Mouse (Mus musculus) myocyte (in vitro differentiated cells): Measurements from ENCODE around the gene Naga.

ENCODE experiments used
- POLR2A ChIP-seq: IDR thresholded peaks from one replicate; pipeline ENCODE4 v1.6.1; 2011; ENCODE audit warnings: low read depth, mild to moderate bottlenecking, control low read depth, moderate library complexity; ENCODE audit not compliant: insufficient read length
- TCF12 ChIP-seq: IDR thresholded peaks from one replicate; pipeline ENCODE4 v1.6.1; 2011; ENCODE audit warnings: mild to moderate bottlenecking, control low read depth; ENCODE audit not compliant: poor library complexity, insufficient read depth, severe bottlenecking
- USF1 ChIP-seq: IDR thresholded peaks from one replicate; pipeline ENCODE4 v1.6.1; 2011; ENCODE audit warnings: low read depth, mild to moderate bottlenecking, control low read depth, moderate library complexity

GRCm38 (mm10) chr15:82377701-82378100 lies 39.0 kb upstream of the Naga start:
- TF ChIP-seq USF1 (no peak), TCF12 (no peak), POLR2A (no peak)
